Mouse (Mus musculus) kidney, adult 11 months (tissue): Measurements from ENCODE around the gene Sgf29.

Source experiments
- DNase-seq: peaks from one replicate; pipeline ENCODE4 v3.0.0; 2022

Sgf29 gene

GRCm38 (mm10) chr7:126708175-126708952 lies 59.3 kb downstream of the Sgf29 start:
- DNase-seq: no peak

GRCm38 (mm10) chr7:126710266-126710665 lies 61.2 kb downstream of the Sgf29 start:
- no peak for DNase-seq

GRCm38 (mm10) chr7:126711910-126712309 lies 62.8 kb downstream of the Sgf29 start:
- DNase-seq: no peak

GRCm38 (mm10) chr7:126715679-126716078 lies 66.6 kb downstream of the Sgf29 start:
- DNase-seq: no peak

GRCm38 (mm10) chr7:126717566-126717965 lies 68.5 kb downstream of the Sgf29 start:
- DNase-seq: no peak

GRCm38 (mm10) chr7:126718787-126719337 lies 69.8 kb downstream of the Sgf29 start:
- no peak for DNase-seq

GRCm38 (mm10) chr7:126721635-126722034 lies 72.5 kb downstream of the Sgf29 start:
- no peak for DNase-seq
